Mouse (Mus musculus) C2C12 (cell line): ENCODE results near the gene Defb25. TPM values are rescaled to one million over a fixed set of nuclear protein-coding genes. Genes with fewer than 3 reads are reported as not detected.
A peak's percentile ranks its signal among the peaks of the same experiment; 100 is the strongest.

Experiments used
- H3K27me3 ChIP-seq: one replicate; pipeline ENCODE4 v1.6.1; 2011; ENCODE audit not compliant: control insufficient read depth, insufficient read depth, insufficient read length
- H3K36me3 ChIP-seq: one replicate; pipeline ENCODE4 v1.6.1; 2011; ENCODE audit not compliant: control insufficient read depth, insufficient read depth
- H3K4me3 ChIP-seq: one replicate; pipeline ENCODE4 v1.5.1; 2011; ENCODE audit warnings: mild to moderate bottlenecking, control low read depth; ENCODE audit not compliant: poor library complexity, insufficient read depth, severe bottlenecking
- H3K79me2 ChIP-seq: one replicate; pipeline ENCODE4 v1.6.1; 2011; ENCODE audit not compliant: control insufficient read depth, insufficient read depth
- H3K79me3 ChIP-seq: one replicate; pipeline ENCODE4 v1.6.1; 2011; ENCODE audit warnings: low read depth, control low read depth
- H3ac ChIP-seq: one replicate; pipeline ENCODE3; 2011; ENCODE audit warnings: low read depth; ENCODE audit not compliant: control insufficient read depth, insufficient read length
- CEBPB ChIP-seq: IDR thresholded peaks from one replicate; pipeline ENCODE4 v1.6.1; 2011; ENCODE audit warnings: low read depth, mild to moderate bottlenecking, control low read depth, moderate library complexity
- CTCF ChIP-seq: IDR thresholded peaks from one replicate; pipeline ENCODE4 v1.5.1; 2011; ENCODE audit not compliant: control insufficient read depth, insufficient read depth, insufficient read length
- FOSL1 ChIP-seq: IDR thresholded peaks from one replicate; pipeline ENCODE4 v1.8.0; 2011; ENCODE audit warnings: mild to moderate bottlenecking, low read length; ENCODE audit not compliant: poor library complexity, insufficient read depth, severe bottlenecking
- MAX ChIP-seq: IDR thresholded peaks from one replicate; pipeline ENCODE4 v1.6.1; 2011; ENCODE audit warnings: mild to moderate bottlenecking, control low read depth
- MYOD1 ChIP-seq: IDR thresholded peaks from one replicate; pipeline ENCODE4 v1.6.1; 2011; ENCODE audit warnings: low read depth; ENCODE audit not compliant: control insufficient read depth, insufficient read length
- MYOG ChIP-seq: IDR thresholded peaks from one replicate; pipeline ENCODE4 v1.6.1; 2011; ENCODE audit not compliant: control insufficient read depth, insufficient read length; ENCODE audit errors: extremely low read depth
- USF1 ChIP-seq: IDR thresholded peaks from one replicate; pipeline ENCODE4 v1.6.1; 2011; ENCODE audit warnings: low read depth, mild to moderate bottlenecking, control low read depth, moderate library complexity
- polyA plus RNA-seq: library from polyadenylated mRNA; unstranded; fragments of >200 nt; fragmentation: generic; extraction: Trizol; gene quantifications from one replicate; pipeline ENCODE4 v1.2.1, GENCODE M21; 2012; ENCODE audit warnings: missing spikeins

The Defb25 gene
- polyA plus RNA-seq, 1 experiment = 3.6 TPM

DNA sequence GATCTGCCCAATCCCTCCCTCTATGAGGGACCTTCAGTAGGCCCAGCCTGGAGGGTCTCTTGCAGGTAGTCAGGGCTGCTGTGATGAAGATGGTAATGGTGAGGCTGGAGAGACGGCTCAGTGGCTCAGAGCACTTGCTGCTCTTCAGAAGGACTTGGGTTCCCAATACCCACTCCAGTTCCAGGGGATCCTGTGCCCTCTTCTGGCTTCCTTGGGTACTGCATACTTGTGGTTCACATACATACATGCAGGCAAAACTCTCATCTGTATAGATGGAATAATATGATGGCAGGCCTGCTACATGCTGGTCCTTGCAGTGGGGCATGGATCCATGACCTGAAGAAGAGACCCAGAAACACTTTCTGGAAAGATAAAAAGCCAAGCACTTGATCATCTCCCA is 14.1 kb downstream of the Defb25 start:
- Histone ChIP-seq H3ac (no peak overlapping the region), H3K27me3 (peaks cover 3% of the 10 kb centered on the region), H3K79me2 (no peaks in the 10 kb centered on the region), H3K36me3 (no peaks in the 10 kb centered on the region), H3K79me3 (no peaks in the 10 kb centered on the region), H3K4me3 (no peak overlapping the region)
- TF ChIP-seq MYOD1 (no peak), USF1 (no peak), CTCF (no peak), MYOG (no peak), MAX (no peak), CEBPB (no peak), FOSL1 (no peak)

DNA sequence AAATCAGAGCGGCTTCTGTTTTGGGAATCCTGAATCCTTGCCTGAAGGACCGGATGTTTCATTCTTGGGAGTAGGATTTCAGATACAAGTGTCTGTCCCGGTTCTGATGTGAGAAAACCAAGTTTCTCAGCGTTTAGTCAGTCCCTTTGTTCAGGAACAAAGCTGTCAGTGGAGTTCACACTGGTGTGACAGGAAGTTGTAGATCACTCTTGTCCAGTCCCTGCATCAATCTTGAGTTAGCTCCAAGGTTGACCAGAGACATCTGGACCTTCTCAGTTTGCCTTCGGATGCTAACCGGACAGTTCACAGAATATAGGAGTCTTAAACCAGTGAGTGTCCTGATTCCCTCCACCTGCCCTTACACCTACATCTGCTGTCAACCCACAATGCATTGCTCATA is 15.1 kb downstream of the Defb25 start:
- H3K27me3 ChIP-seq = peaks cover 3% of the 10 kb centered on the region

DNA sequence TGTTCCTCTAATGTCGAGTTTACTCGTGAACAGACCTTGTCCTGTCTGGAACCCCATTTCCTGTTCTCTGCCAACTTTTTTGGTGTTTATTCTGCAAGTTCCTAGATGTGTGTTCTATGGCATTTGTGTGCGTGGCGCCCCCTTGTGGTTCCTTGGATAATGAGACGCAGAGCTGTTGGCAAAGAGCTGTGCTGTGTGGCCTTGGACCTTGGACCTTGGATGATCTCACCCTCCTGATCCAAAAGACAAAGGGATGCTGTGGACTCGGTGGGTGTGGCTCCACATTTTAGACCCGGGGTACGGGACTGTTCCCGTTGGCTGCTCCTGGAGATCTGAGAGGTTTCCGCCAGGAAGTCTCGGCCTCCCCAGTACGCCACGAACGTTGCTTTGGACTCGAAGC is 18.8 kb downstream of the Defb25 start, which contains the start of gene Defb36:
Gene Defb36 (plus strand): TSS at position 271 of the 400 bp plus-strand sequence.
- H3K27me3 ChIP-seq = no peaks in the 10 kb centered on the region
- no peaks in the 10 kb centered on the region for H3K36me3 ChIP-seq
- H3K79me2 ChIP-seq = no peaks in the 10 kb centered on the region
- TF ChIP-seq FOSL1 = no peak
- no peak for TF ChIP-seq CEBPB
- TF ChIP-seq MYOG = no peak
- no peak for TF ChIP-seq MYOD1
- TF ChIP-seq MAX = no peak
- no peak for TF ChIP-seq CTCF
- no peak for TF ChIP-seq USF1
- no peak within 1 kb of the TSS for H3K4me3 ChIP-seq
- no peaks in the 10 kb centered on the region for H3K79me3 ChIP-seq
- H3ac ChIP-seq = no peak within 1 kb of the TSS

More for the DNA sequence above, 15.1 kb downstream of the Defb25 start:
- Histone ChIP-seq H3ac (no peak overlapping the region), H3K79me3 (no peaks in the 10 kb centered on the region), H3K79me2 (no peaks in the 10 kb centered on the region), H3K36me3 (no peaks in the 10 kb centered on the region), H3K4me3 (no peak overlapping the region)
- TF ChIP-seq CEBPB (no peak), USF1 (no peak), CTCF (no peak), MAX (no peak), MYOD1 (no peak), MYOG (no peak), FOSL1 (no peak)

DNA sequence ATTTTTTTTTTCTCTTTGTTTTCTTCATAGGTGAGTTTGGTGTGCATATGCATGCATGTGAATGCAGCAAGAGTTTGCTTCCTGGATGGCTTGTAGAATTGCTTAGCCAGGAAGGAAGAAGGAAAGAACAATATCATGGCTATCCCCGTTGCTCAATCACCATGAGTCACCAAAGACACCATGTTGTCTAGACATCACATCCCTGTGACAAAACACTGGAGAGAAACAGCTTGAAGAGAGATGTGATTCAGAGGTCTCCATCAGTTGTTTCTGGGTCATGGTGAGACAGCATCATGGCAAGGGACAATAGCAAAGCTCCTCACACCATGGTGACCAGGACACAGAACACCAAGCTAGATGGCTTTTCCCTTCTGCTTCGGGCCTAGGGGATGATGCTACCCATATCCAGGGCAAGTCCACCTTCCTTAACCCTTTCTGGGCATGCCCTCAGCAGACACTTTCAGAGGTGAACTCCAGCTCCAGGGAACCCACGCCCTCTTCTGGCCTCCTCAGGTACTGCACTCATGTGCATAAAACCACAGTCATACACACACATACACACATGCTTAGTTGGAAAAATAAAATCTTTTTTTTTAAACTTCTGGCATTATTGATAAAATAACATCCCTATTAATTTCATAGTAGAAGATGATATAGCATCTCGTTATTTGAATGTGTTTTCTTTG is 21.4 kb downstream of the Defb25 start:
- Histone ChIP-seq H3K79me2 (no peaks in the 10 kb centered on the region), H3K36me3 (no peaks in the 10 kb centered on the region), H3K27me3 (no peaks in the 10 kb centered on the region), H3K79me3 (no peaks in the 10 kb centered on the region), H3K4me3 (no peak overlapping the region), H3ac (no peak overlapping the region)
- TF ChIP-seq CTCF (no peak), CEBPB (peak; percentile 84)

DNA sequence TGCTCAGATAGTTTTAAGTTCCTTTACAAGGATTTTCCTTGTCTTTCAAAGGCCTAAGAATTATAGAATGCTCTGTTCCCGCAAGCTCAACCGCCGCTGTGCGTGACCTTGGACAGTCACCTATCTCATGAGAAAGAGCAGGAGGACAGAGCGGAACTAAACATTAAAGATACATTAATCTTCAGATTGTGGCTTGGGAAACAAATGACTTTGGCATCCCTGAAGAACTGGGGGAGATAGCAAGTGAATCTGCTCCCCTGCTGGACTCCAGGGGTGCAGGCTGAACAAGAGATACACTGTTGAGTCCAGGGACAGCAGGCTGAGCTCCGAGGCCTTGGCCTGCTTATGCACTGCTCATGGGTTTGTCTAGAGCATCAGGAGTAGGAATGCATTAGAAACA is 22.8 kb downstream of the Defb25 start:
- Histone ChIP-seq H3K4me3 (no peak overlapping the region), H3K79me3 (no peaks in the 10 kb centered on the region), H3K27me3 (no peaks in the 10 kb centered on the region), H3ac (no peak overlapping the region), H3K36me3 (no peaks in the 10 kb centered on the region), H3K79me2 (no peaks in the 10 kb centered on the region)
- TF ChIP-seq MAX = no peak
- TF ChIP-seq MYOD1 = no peak

DNA sequence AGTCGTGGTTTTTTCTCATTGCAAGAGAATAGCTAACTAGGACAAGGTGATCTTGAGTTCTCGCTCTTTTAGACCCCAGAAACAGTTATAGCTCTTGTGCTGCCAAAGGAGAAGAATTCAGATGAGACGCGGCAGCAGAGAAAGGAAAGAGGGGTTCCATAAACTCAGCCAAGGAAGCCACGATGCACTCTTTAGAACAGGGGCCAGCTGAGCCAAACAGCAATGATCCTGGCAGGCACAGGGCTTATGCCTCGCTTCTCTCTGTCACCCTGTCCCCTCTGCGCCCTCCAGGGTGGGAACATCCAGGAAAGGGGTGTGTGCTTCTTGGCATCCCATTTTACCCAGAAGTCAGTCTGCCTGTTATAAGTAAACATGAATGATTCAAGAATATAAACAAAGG is 23.6 kb downstream of the Defb25 start, which contains the start of gene Defb45:
Gene Defb45 (minus strand): TSS at position 101 of the 400 bp plus-strand sequence.
- H3K36me3 ChIP-seq = no peaks in the 10 kb centered on the region

More for the DNA sequence above, 23.6 kb downstream of the Defb25 start, which contains the start of gene Defb45:
- no peak for TF ChIP-seq FOSL1
- TF ChIP-seq CTCF = no peak
- no peak for TF ChIP-seq MAX
- no peaks in the 10 kb centered on the region for H3K79me3 ChIP-seq
- H3K4me3 ChIP-seq = no peak within 1 kb of the TSS
- no peaks in the 10 kb centered on the region for H3K27me3 ChIP-seq
- H3K79me2 ChIP-seq = no peaks in the 10 kb centered on the region
- no peak within 1 kb of the TSS for H3ac ChIP-seq
